Mouse (Mus musculus) neural tube, embryonic 11.5 days (tissue): ENCODE results near the gene Muc5b. TPM values are rescaled to one million over a fixed set of nuclear protein-coding genes. Genes with fewer than 3 reads are reported as not detected.

ENCODE experiments used
- ATAC-seq: fragments of 200-750 bp; cut with Nextera tagmentation; 2 replicates; pipeline ENCODE4 v1.8.0; 2017; ENCODE audit warnings: moderate number of reproducible peaks, mild to moderate bottlenecking, moderate TSS enrichment, moderate library complexity; ENCODE audit not compliant: insufficient read depth, low FRiP score, low TSS enrichment
- DNase-seq: peaks from one replicate; pipeline ENCODE4 v3.0.0-alpha.2; 2015; ENCODE audit warnings: low spot score
- H3K27ac ChIP-seq: fragments of 300-500 bp; sonication (generic); 2 replicates; pipeline ENCODE4 v1.5.1; 2014; ENCODE audit warnings: low read depth, mild to moderate bottlenecking, low read length
- H3K27me3 ChIP-seq: fragments of 300-500 bp; sonication (generic); 2 replicates; pipeline ENCODE4 v1.6.1; 2014; ENCODE audit warnings: mild to moderate bottlenecking, low read length, mixed read lengths; ENCODE audit not compliant: control insufficient read depth, insufficient read depth
- H3K36me3 ChIP-seq: fragments of 300-500 bp; sonication (generic); 2 replicates; pipeline ENCODE4 v1.6.1; 2014; ENCODE audit warnings: mild to moderate bottlenecking, low read length, moderate library complexity, mixed read lengths; ENCODE audit not compliant: control insufficient read depth, insufficient read depth
- H3K4me1 ChIP-seq: fragments of 300-500 bp; sonication (generic); 2 replicates; pipeline ENCODE4 v1.6.1; 2014; ENCODE audit warnings: low read length, mixed read lengths; ENCODE audit not compliant: control insufficient read depth, insufficient read depth
- H3K4me2 ChIP-seq: fragments of 300-500 bp; sonication (generic); 2 replicates; pipeline ENCODE4 v1.6.1; 2014; ENCODE audit warnings: low read depth, mild to moderate bottlenecking, moderate library complexity
- H3K4me3 ChIP-seq: fragments of 300-500 bp; sonication (generic); 2 replicates; pipeline ENCODE4 v1.5.1; 2014; ENCODE audit warnings: low read depth, low read length
- H3K9ac ChIP-seq: fragments of 300-500 bp; sonication (generic); 2 replicates; pipeline ENCODE4 v1.6.1; 2014; ENCODE audit warnings: mild to moderate bottlenecking, low read length
- H3K9me3 ChIP-seq: fragments of 300-500 bp; sonication (generic); 2 replicates; pipeline ENCODE4 v1.6.1; 2016; ENCODE audit warnings: low read length; ENCODE audit not compliant: control insufficient read depth
- WGBS: fragments of 180-500 bp; shearing (Covaris S2); extraction: QIAGEN DNeasy Blood & Tissue Kit; methylation state at CpG from one replicate; pipeline ENCODE4 v1.1.7; 2014; 5-methylcytosine and 5-hydroxymethylcytosine counted together
- polyA plus RNA-seq: library from polyadenylated mRNA; unstranded; fragments of >200 nt; fragmentation: Nextera tagmentation; extraction: Ambion mirVana; gene quantifications from 2 replicates; pipeline ENCODE4 v1.2.1, GENCODE M21; 2014

The Muc5b gene
- polyA plus RNA-seq, 1 experiment from 2014 or later = not detected

GRCm38 (mm10) chr7:141870553-141870952 is 31.7 kb downstream of the Muc5b start:
- H3K4me2 ChIP-seq = no peak overlapping the region
- H3K9me3 ChIP-seq = no peaks in the 10 kb centered on the region
- H3K27me3 ChIP-seq = no peaks in the 10 kb centered on the region
- ATAC-seq (no peak), DNase-seq (no peak)
- 80% methylated on average over 5 of the region's 5 CpGs for WGBS
- no peak overlapping the region for H3K9ac ChIP-seq
- H3K36me3 ChIP-seq = no peaks in the 10 kb centered on the region; the same call in 1 of the 2 replicates
- no peak overlapping the region for H3K4me3 ChIP-seq
- H3K4me1 ChIP-seq = no peaks in the 10 kb centered on the region
- H3K27ac ChIP-seq = no peak overlapping the region

- no peak for DNase-seq
- 90% methylated on average over 5 of the region's 5 CpGs for WGBS
- Histone ChIP-seq H3K27me3 (no peaks in the 10 kb centered on the region), H3K4me1 (no peaks in the 10 kb centered on the region), H3K36me3 (no peaks in the 10 kb centered on the region; the same call in 1 of the 2 replicates), H3K4me2 (no peak overlapping the region), H3K9me3 (no peaks in the 10 kb centered on the region), H3K4me3 (no peak overlapping the region), H3K9ac (no peak overlapping the region), H3K27ac (no peak overlapping the region)
- no peak for ATAC-seq
These were observed 36.0 kb downstream of the Muc5b start for GRCm38 (mm10) chr7:141874891-141875290.

GRCm38 (mm10) chr7:141878813-141879212 is 39.9 kb downstream of the Muc5b start:
- H3K4me3 ChIP-seq = no peak overlapping the region
- no peak overlapping the region for H3K4me2 ChIP-seq
- H3K36me3 ChIP-seq = peaks cover 6% of the 10 kb centered on the region; the same call in 1 of the 2 replicates
- WGBS = 97% methylated on average over 2 of the region's 2 CpGs
- H3K9ac ChIP-seq = no peak overlapping the region
- ATAC-seq = no peak
- no peak for DNase-seq
- no peaks in the 10 kb centered on the region for H3K27me3 ChIP-seq
- no peak overlapping the region for H3K27ac ChIP-seq
- no peaks in the 10 kb centered on the region for H3K4me1 ChIP-seq
- H3K9me3 ChIP-seq = no peaks in the 10 kb centered on the region

DNA sequence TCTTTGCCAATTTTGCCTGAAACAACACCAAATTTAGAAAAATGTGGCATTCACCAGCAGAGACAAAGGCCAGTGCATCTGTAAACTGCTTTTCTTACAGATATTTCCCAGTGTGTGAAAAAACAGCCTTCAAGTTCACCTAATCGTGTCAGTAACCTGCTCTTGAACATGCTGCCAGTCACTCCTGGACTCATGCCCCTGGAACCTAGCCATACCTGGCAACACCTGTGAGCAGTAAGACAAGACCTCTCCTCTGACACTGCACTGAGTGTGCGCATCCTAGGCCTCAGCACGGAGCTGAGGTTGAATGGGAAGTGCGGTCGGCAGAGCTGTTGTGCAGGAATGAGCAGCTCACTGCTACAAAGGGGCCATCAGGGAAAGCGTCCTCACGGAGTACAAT is 53.3 kb downstream of the Muc5b start:
- Histone ChIP-seq H3K27me3 (no peaks in the 10 kb centered on the region), H3K9me3 (no peaks in the 10 kb centered on the region), H3K4me3 (no peak overlapping the region), H3K9ac (no peak overlapping the region), H3K4me2 (no peak overlapping the region), H3K36me3 (peaks cover 17% of the 10 kb centered on the region), H3K27ac (no peak overlapping the region), H3K4me1 (no peaks in the 10 kb centered on the region)
- DNase-seq (no peak), ATAC-seq (no peak)
- WGBS = 93% methylated on average over 7 of the region's 7 CpGs

- no peaks in the 10 kb centered on the region for H3K27me3 ChIP-seq
- H3K4me3 ChIP-seq = peak overlapping the region; percentile 82
- DNase-seq (no peak), ATAC-seq (peak; percentile 60)
- peaks cover 11% of the 10 kb centered on the region for H3K4me1 ChIP-seq
- 1% methylated on average over 16 of the region's 16 CpGs for WGBS
- H3K36me3 ChIP-seq = no peaks in the 10 kb centered on the region
- H3K9me3 ChIP-seq = no peaks in the 10 kb centered on the region
- peak overlapping the region; percentile 75 for H3K27ac ChIP-seq
- peak overlapping the region; percentile 88 for H3K9ac ChIP-seq
- H3K4me2 ChIP-seq = peak overlapping the region; percentile 85
These were observed 63.0 kb downstream of the Muc5b start for GRCm38 (mm10) chr7:141901825-141902224.

DNA sequence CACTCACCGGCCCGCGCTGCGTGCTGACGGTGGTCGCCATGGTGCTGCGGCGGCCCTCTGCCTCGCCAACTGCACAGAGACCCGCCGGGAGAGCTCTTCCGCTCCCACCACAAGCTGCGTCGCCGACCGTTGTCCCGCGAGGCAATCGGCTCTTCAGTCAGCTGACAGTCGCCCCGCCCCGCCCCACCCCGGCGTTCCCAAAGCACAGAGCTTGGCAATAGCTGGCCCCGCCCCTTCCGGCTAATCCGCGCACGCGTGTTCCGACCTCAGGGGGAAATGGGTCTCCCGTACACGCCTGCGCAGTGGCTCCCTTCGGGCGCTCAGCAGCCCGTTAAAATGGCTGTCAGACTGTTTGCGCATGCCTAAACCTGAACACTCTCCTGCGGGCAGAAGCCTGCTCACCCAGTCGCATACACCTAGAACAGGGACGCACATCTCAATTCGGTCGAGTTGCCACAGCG is 63.4 kb downstream of the Muc5b start:
- no peaks in the 10 kb centered on the region for H3K27me3 ChIP-seq
- H3K9ac ChIP-seq = peak overlapping the region; percentile 88
- DNase-seq (peak; percentile 100), ATAC-seq (peak; percentile 94)
- H3K9me3 ChIP-seq = no peaks in the 10 kb centered on the region
- peaks cover 11% of the 10 kb centered on the region for H3K4me1 ChIP-seq
- WGBS = under 1% methylated on average over 44 of the region's 44 CpGs
- H3K4me3 ChIP-seq = peak overlapping the region; percentile 82
- peak overlapping the region; percentile 85 for H3K4me2 ChIP-seq
- H3K36me3 ChIP-seq = no peaks in the 10 kb centered on the region
- H3K27ac ChIP-seq = peak overlapping the region; percentile 75

DNA sequence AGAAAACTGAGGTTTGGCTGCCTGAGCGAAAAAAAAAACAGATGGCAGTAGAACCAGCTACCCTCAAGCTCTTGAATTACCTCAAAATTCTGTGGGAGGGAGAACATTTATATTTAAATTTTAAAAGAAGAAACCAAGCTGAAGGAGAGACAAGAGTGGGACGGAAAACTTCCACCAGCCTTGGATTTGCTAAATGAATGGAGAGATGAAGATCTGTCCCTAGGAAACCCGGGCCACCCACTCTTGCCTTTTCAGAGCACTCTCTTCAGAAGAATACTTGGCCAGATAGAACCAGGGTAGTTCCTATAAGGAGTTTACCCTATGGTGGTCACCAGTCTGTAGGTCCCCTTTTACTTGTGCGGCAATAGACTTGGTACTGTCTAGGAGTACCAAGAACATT is 63.9 kb downstream of the Muc5b start:
- Histone ChIP-seq H3K27ac (no peak overlapping the region), H3K4me2 (peak overlapping the region; percentile 52), H3K9me3 (no peaks in the 10 kb centered on the region), H3K4me3 (peak overlapping the region; percentile 82), H3K36me3 (no peaks in the 10 kb centered on the region), H3K27me3 (no peaks in the 10 kb centered on the region), H3K9ac (peak overlapping the region; percentile 63), H3K4me1 (peaks cover 11% of the 10 kb centered on the region)
- WGBS = 67% methylated on average over 4 of the region's 4 CpGs
- no peak for DNase-seq
- no peak for ATAC-seq

- DNase-seq (no peak), ATAC-seq (no peak)
- 0 out of 2 replicates have a peak, but pooled peaks cover 2% of the 10 kb centered on the region for H3K4me1 ChIP-seq
- H3K36me3 ChIP-seq = no peaks in the 10 kb centered on the region
- H3K27me3 ChIP-seq = no peaks in the 10 kb centered on the region
- H3K4me3 ChIP-seq = no peak overlapping the region
- no peaks in the 10 kb centered on the region for H3K9me3 ChIP-seq
- no peak overlapping the region for H3K4me2 ChIP-seq
- H3K9ac ChIP-seq = no peak overlapping the region
- no peak overlapping the region for H3K27ac ChIP-seq
- 82% methylated on average over 6 of the region's 6 CpGs for WGBS
These were observed 69.7 kb downstream of the Muc5b start for GRCm38 (mm10) chr7:141908591-141908990.

DNA sequence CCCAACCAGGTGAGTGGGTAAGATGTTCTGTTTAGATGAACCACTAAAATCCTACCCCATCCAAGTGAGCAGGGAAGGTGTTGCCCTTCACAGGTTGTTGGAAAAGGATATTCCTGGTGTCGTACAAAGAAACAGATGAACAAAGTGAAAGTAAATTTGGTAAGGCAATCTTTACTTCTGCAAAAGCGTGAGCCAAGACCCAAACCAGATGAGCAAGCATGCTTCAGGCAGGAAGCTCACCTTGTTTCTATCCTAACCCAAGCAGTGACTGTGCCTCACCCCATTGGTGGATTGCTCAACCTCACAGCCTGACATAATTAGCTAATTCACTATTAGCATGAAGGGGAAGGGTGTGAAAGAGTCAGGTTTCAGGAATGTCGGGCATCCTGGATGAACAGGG is 72.4 kb downstream of the Muc5b start:
- H3K4me1 ChIP-seq = 0 out of 2 replicates have a peak, but pooled peaks cover 2% of the 10 kb centered on the region
- no peak overlapping the region for H3K4me3 ChIP-seq
- no peak overlapping the region for H3K27ac ChIP-seq
- no peaks in the 10 kb centered on the region for H3K36me3 ChIP-seq
- ATAC-seq (no peak), DNase-seq (no peak)
- H3K9me3 ChIP-seq = no peaks in the 10 kb centered on the region
- no peak overlapping the region for H3K4me2 ChIP-seq
- no peaks in the 10 kb centered on the region for H3K27me3 ChIP-seq
- WGBS = 61% methylated on average over 3 of the region's 3 CpGs
- H3K9ac ChIP-seq = no peak overlapping the region
